Mouse (Mus musculus): ENCODE measurements around the gene Tubb3. TPM values are rescaled to one million over a fixed set of nuclear protein-coding genes. Genes with fewer than 3 reads are reported as not detected.
"Not testable (repeated sequence)": the region's sequence is repeated elsewhere in the genome, so short reads cannot be mapped to it uniquely, and the experiment has no call there.

Tubb3 gene
- polyA plus RNA-seq, 1 experiment from 2014 or later = 2,090 TPM

DNA sequence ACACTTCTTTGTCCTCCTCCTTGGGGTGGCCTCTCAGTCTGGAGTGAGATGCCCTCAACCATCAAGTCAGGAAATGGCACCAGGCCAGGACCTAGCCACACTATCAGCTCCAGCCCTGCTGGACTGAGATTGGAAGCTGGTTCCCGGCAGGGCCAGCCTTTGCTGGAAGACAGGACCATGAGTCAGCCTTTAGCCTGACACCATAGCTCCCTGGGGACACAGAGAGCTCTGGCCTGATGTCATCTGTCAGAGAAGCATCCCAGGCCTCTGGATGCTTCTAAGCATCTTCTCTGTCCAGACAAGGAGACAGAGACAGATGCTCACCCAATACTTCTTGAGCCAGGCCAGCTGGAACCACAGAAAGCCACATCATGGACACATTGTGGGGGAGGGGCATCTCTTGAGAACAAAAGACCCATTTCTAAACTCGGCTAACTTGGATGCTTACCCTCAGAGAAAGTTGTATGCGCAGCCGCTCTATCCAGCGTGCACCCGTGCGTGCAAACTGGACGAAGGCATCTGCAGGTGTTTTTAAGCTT, 1.1 kb upstream of the Tubb3 start:
- peak overlapping the region; percentile 93 for H3K4me3 ChIP-seq (ENCODE audit: low read depth, low read length)
- WGBS = 12% methylated on average over 8 of the region's 8 CpGs
- no peak for ATAC-seq
- H3K9me3 ChIP-seq (replicated peaks; ENCODE audit: control insufficient read depth, low read length, poor library complexity, severe bottlenecking) = no peaks in the 10 kb centered on the region
- no peaks in the 10 kb centered on the region for H3K36me3 ChIP-seq (ENCODE audit: control insufficient read depth, insufficient read depth, low read length)
- no peaks in the 10 kb centered on the region for H3K27me3 ChIP-seq (ENCODE audit: control insufficient read depth, insufficient read depth, low read depth, low read length)
- H3K4me1 ChIP-seq (ENCODE audit: control insufficient read depth, insufficient read depth, low read length) = peaks cover 17% of the 10 kb centered on the region
- peak overlapping the region; percentile 100 for H3K9ac ChIP-seq (ENCODE audit: low read depth, low read length)
- peak overlapping the region; percentile 99 for H3K27ac ChIP-seq (ENCODE audit: low read length)
- H3K4me2 ChIP-seq (ENCODE audit: low read length) = peak overlapping the region; percentile 99

- Histone ChIP-seq H3K27me3 (ENCODE audit: control insufficient read depth, insufficient read depth, low read depth, low read length) (no peaks in the 10 kb centered on the region), H3K4me2 (ENCODE audit: low read length) (peak overlapping the region; percentile 99), H3K4me3 (ENCODE audit: low read depth, low read length) (peak overlapping the region; percentile 93), H3K9ac (ENCODE audit: low read depth, low read length) (peak overlapping the region; percentile 100), H3K27ac (ENCODE audit: low read length) (peak overlapping the region; percentile 99), H3K36me3 (ENCODE audit: control insufficient read depth, insufficient read depth, low read length) (no peaks in the 10 kb centered on the region), H3K4me1 (ENCODE audit: control insufficient read depth, insufficient read depth, low read length) (peaks cover 22% of the 10 kb centered on the region), H3K9me3 (replicated peaks; ENCODE audit: control insufficient read depth, low read length, poor library complexity, severe bottlenecking) (no peaks in the 10 kb centered on the region)
- peak; percentile 25 for ATAC-seq
- WGBS = 2% methylated on average over 11 of the region's 11 CpGs
Measured at GRCm38 (mm10) chr8:123410788-123411187, 436 bp upstream of the Tubb3 start.

- WGBS = under 1% methylated on average over 16 of the region's 16 CpGs
- H3K9ac ChIP-seq (ENCODE audit: low read depth, low read length) = peak overlapping the region; percentile 100
Measured at GRCm38 (mm10) chr8:123411781-123412327, 630 bp downstream of the Tubb3 start.

GRCm38 (mm10) chr8:123412560-123413170, 1.4 kb downstream of the Tubb3 start:
- WGBS = under 1% methylated on average over 12 of the region's 12 CpGs
- Histone ChIP-seq H3K9ac (ENCODE audit: low read depth, low read length) (peak overlapping the region; percentile 100), H3K9me3 (replicated peaks; ENCODE audit: control insufficient read depth, low read length, poor library complexity, severe bottlenecking) (no peaks in the 10 kb centered on the region), H3K36me3 (ENCODE audit: control insufficient read depth, insufficient read depth, low read length) (no peaks in the 10 kb centered on the region), H3K4me2 (ENCODE audit: low read length) (peak overlapping the region; percentile 99), H3K27me3 (ENCODE audit: control insufficient read depth, insufficient read depth, low read depth, low read length) (no peaks in the 10 kb centered on the region), H3K27ac (ENCODE audit: low read length) (peak overlapping the region; percentile 99), H3K4me1 (ENCODE audit: control insufficient read depth, insufficient read depth, low read length) (peaks cover 33% of the 10 kb centered on the region), H3K4me3 (ENCODE audit: low read depth, low read length) (peak overlapping the region; percentile 93)
- ATAC-seq = no peak

More at GRCm38 (mm10) chr8:123411781-123412327, 630 bp downstream of the Tubb3 start:
- Histone ChIP-seq H3K4me3 (ENCODE audit: low read depth, low read length) (peak overlapping the region; percentile 93), H3K9me3 (replicated peaks; ENCODE audit: control insufficient read depth, low read length, poor library complexity, severe bottlenecking) (no peaks in the 10 kb centered on the region), H3K27ac (ENCODE audit: low read length) (peak overlapping the region; percentile 99), H3K36me3 (ENCODE audit: control insufficient read depth, insufficient read depth, low read length) (no peaks in the 10 kb centered on the region), H3K27me3 (ENCODE audit: control insufficient read depth, insufficient read depth, low read depth, low read length) (no peaks in the 10 kb centered on the region), H3K4me1 (ENCODE audit: control insufficient read depth, insufficient read depth, low read length) (peaks cover 29% of the 10 kb centered on the region), H3K4me2 (ENCODE audit: low read length) (peak overlapping the region; percentile 99)
- ATAC-seq = peak; percentile 55

DNA sequence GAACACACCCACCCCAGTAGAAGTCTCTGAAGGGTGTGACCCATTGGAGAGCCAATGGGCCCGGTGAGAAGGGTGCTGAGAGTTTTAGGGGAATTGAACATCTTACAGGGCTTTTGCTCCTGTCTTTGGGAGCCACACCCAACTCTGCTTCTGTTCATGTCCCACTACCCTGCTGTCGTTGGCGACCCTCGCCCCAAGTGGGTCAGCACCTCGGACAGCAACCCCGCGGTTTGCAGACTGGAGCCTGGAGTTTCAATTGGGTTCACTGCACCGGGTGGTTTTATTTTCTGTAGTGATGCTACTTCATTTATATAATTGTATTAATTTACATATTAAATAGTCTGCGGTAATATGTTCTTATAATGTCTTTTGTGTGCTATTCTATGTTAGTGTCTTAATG, 3.0 kb downstream of the Tubb3 start:
- H3K9ac ChIP-seq (ENCODE audit: low read depth, low read length) = peak overlapping the region; percentile 100
- no peaks in the 10 kb centered on the region for H3K27me3 ChIP-seq (ENCODE audit: control insufficient read depth, insufficient read depth, low read depth, low read length)
- ATAC-seq = no peak
- peaks cover 34% of the 10 kb centered on the region for H3K4me1 ChIP-seq (ENCODE audit: control insufficient read depth, insufficient read depth, low read length)
- H3K36me3 ChIP-seq (ENCODE audit: control insufficient read depth, insufficient read depth, low read length) = peaks cover 10% of the 10 kb centered on the region
- H3K9me3 ChIP-seq (replicated peaks; ENCODE audit: control insufficient read depth, low read length, poor library complexity, severe bottlenecking) = no peaks in the 10 kb centered on the region
- 7% methylated on average over 9 of the region's 9 CpGs for WGBS
- H3K4me3 ChIP-seq (ENCODE audit: low read depth, low read length) = peak overlapping the region; percentile 93
- H3K27ac ChIP-seq (ENCODE audit: low read length) = peak overlapping the region; percentile 99
- H3K4me2 ChIP-seq (ENCODE audit: low read length) = peak overlapping the region; percentile 99

GRCm38 (mm10) chr8:123414997-123415696, 3.9 kb downstream of the Tubb3 start:
- Histone ChIP-seq H3K36me3 (ENCODE audit: control insufficient read depth, insufficient read depth, low read length) (peaks cover 16% of the 10 kb centered on the region), H3K4me1 (ENCODE audit: control insufficient read depth, insufficient read depth, low read length) (peaks cover 26% of the 10 kb centered on the region), H3K4me3 (ENCODE audit: low read depth, low read length) (peak overlapping the region; percentile 93), H3K4me2 (ENCODE audit: low read length) (peak overlapping the region; percentile 99)
- H3K27ac ChIP-seq (ENCODE audit: low read length); H3K9me3 ChIP-seq (replicated peaks; ENCODE audit: control insufficient read depth, low read length, poor library complexity, severe bottlenecking); ATAC-seq; H3K27me3 ChIP-seq (ENCODE audit: control insufficient read depth, insufficient read depth, low read depth, low read length); H3K9ac ChIP-seq (ENCODE audit: low read depth, low read length): not testable (repeated sequence)
- WGBS = 78% methylated on average over 5 of the region's 5 CpGs

DNA sequence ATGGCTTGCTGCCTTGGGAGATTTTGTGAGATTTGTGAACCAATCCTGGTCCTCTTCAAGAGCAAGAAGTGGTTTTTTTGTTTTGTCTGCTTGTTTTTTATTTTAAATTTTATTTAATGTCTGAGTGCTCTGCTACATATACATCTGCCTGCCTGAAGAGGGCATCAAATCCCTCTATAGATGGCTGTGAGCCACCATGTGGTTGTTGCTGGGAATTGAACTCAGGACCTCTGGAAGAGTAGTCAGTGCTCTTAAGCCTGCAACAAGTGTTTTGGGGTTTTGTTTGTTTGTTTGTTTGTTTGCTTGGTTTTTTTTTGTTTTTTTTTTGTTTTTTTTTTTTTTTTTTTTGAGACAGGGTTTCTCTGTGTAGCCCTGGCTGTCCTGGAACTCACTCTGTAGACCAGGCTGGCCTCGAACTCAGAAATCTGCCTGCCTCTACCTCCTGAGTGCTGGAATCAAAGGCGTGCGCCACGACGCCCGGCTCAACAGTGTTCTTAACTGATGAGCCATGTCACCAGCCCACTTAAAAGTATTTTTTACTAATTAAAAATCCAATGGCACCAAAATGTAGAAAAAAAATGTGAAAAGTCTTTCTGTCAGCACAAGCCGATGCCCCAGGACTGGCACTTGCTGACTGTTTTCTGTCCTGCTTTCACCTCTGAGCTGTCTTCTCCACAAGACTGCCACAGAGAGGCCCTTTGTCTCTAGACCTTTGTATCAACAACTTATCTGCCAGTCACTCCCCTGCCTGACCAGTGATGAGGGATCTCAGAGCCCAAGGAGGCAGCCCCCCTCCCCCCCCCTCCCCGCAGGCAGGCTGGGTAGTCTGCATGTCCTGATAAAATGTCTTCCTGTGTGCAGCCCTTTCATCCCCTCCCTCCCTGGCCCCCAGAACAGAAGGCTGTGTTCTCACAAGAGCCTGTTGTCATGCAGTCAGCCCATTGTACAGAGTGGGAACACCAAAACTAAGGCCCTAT, 5.0 kb downstream of the Tubb3 start:
- 86% methylated on average over 8 of the region's 8 CpGs for WGBS
- no peaks in the 10 kb centered on the region for H3K9me3 ChIP-seq (replicated peaks; ENCODE audit: control insufficient read depth, low read length, poor library complexity, severe bottlenecking)
- no peak overlapping the region for H3K27ac ChIP-seq (ENCODE audit: low read length)
- no peaks in the 10 kb centered on the region for H3K27me3 ChIP-seq (ENCODE audit: control insufficient read depth, insufficient read depth, low read depth, low read length)
- H3K4me2 ChIP-seq (ENCODE audit: low read length) = peak overlapping the region; percentile 99
- no peak for ATAC-seq
- H3K4me1 ChIP-seq (ENCODE audit: control insufficient read depth, insufficient read depth, low read length) = peaks cover 26% of the 10 kb centered on the region
- H3K36me3 ChIP-seq (ENCODE audit: control insufficient read depth, insufficient read depth, low read length) = peaks cover 24% of the 10 kb centered on the region
- H3K4me3 ChIP-seq (ENCODE audit: low read depth, low read length) = peak overlapping the region; percentile 18; the same call in 1 of the 2 replicates
- H3K9ac ChIP-seq (ENCODE audit: low read depth, low read length) = 0 out of 2 replicates have a peak overlapping the region, but pooled peaks have one; percentile 17

DNA sequence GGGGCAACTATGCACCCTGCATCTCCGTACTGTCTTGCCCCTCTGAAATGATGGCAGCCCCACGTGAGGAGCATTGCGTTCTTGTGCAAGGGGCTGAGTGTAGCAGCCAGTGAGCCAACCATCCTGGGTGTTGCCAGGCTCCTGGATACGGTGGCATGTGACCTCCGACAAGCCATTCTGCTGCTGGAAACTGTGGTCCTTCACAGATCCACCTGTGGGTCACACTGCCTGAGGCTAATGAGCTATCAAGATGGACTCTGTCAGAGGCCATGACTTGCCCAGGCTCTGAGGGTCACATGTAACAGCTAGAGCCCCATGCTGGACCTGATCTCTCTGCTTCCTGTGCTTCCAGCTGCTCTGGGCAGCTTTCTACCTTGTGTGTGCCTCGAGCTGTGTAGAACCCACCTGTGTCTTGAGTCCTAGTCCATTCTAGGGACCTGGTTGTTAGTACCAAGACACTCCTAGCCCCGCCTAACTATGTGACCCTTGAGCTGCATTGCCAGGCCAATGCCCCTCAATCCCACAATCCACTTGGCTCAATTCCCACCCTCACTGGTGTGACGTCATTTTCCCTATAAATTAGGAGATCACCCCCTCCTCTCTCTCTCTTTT, 5.8 kb downstream of the Tubb3 start:
- H3K4me1 ChIP-seq (ENCODE audit: control insufficient read depth, insufficient read depth, low read length) = peaks cover 26% of the 10 kb centered on the region
- no peak overlapping the region for H3K27ac ChIP-seq (ENCODE audit: low read length)
- no peak for ATAC-seq
- H3K27me3 ChIP-seq (ENCODE audit: control insufficient read depth, insufficient read depth, low read depth, low read length) = no peaks in the 10 kb centered on the region
- WGBS = 76% methylated on average over 8 of the region's 8 CpGs
- H3K36me3 ChIP-seq (ENCODE audit: control insufficient read depth, insufficient read depth, low read length) = peaks cover 29% of the 10 kb centered on the region
- no peaks in the 10 kb centered on the region for H3K9me3 ChIP-seq (replicated peaks; ENCODE audit: control insufficient read depth, low read length, poor library complexity, severe bottlenecking)
- H3K9ac ChIP-seq (ENCODE audit: low read depth, low read length) = 0 out of 2 replicates have a peak overlapping the region, but pooled peaks have one; percentile 17
- H3K4me2 ChIP-seq (ENCODE audit: low read length) = peak overlapping the region; percentile 99
- H3K4me3 ChIP-seq (ENCODE audit: low read depth, low read length) = no peak overlapping the region
